Mouse (Mus musculus) myocyte (in vitro differentiated cells): ENCODE results near the gene Tln2.

ENCODE experiments used
- POLR2AphosphoS2 ChIP-seq: IDR thresholded peaks from one replicate; pipeline ENCODE4 v1.6.1; 2011; ENCODE audit warnings: low read depth, control low read depth; ENCODE audit not compliant: insufficient read length
- USF1 ChIP-seq: IDR thresholded peaks from one replicate; pipeline ENCODE4 v1.6.1; 2011; ENCODE audit warnings: low read depth, mild to moderate bottlenecking, control low read depth, moderate library complexity

DNA sequence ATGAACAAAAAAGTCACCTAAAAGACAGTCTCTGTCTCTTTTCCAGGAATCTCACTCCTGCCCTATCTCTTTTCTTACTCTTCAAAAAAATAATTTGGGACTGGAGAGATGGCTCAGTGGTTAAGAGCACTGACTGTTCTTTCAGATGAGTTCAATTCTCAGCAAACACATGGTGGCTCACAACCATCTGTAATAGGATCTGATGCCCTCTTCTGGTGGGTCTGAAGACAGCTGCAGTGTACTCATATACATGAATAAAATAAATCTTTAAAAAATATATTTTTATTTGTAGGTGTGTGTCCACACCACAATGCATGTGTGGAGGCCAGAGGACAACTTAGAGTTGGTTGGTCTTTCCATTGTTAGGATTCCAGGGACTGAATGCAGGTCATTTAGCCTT, 286.1 kb downstream of the Tln2 start:
- TF ChIP-seq POLR2AphosphoS2 = no peak
- no peak for TF ChIP-seq USF1
